Mouse (Mus musculus): ENCODE results near the gene Snx29. TPM values are rescaled to one million over a fixed set of nuclear protein-coding genes. Genes with fewer than 3 reads are reported as not detected.

Gene Snx29
- polyA plus RNA-seq, 1 experiment, result 15.0 TPM

DNA sequence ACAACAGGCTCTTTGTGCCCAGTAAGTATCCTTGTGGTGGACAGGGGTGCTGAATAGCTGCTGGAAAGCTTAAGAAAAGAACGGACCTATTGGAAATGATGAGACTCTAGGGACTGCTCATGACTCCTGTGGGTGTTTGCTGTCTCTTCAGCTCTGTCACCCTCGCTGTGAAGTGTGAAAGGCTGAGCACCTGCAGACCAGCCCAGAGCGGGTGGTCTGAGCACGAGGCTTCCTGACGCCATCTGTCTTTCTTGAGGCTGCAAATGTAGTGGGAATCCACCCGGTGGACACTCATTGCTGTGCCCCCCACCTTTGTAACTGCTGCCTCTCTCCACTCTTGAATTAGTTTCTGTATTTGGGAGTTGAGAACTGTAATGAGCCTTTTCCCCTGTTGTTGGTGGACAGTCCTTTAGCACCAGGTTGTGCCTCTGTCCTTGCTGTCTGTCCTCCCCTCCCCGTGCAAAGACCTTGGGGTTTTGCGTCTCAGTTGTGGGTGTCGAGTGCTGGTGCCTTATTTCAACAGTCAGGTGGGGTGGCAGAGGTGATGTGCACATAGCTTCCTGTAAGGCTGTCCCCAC lies 101.9 kb downstream of the Snx29 start:
- H3K27me3 ChIP-seq (ENCODE audit: control insufficient read depth, insufficient read depth, low read length), result no peaks in the 10 kb centered on the region
- no peaks in the 10 kb centered on the region for H3K36me3 ChIP-seq (ENCODE audit: control insufficient read depth, insufficient read depth, low read length)
- DNase-seq, result no peak
- no peak overlapping the region for H3K4me3 ChIP-seq (ENCODE audit: control insufficient read depth, insufficient read depth, low read length)
- WGBS, result 62% methylated on average over 9 of the region's 9 CpGs
- no peak for TF ChIP-seq CTCF (IDR thresholded peaks at IDR 0.05; ENCODE audit: borderline replicate concordance, control insufficient read depth, extremely low read depth, insufficient read depth, low read length, poor library complexity)
- no peak for TF ChIP-seq POLR2A (IDR thresholded peaks at IDR 0.05; ENCODE audit: control insufficient read depth, extremely low read depth, insufficient read depth, low read length, poor library complexity)
- H3K4me1 ChIP-seq (replicated peaks; ENCODE audit: control insufficient read depth, insufficient read depth, low read length), result peaks cover 14% of the 10 kb centered on the region; the same call in 1 of the 2 replicates
- H3K27ac ChIP-seq (ENCODE audit: control insufficient read depth, insufficient read depth, low read length), result no peak overlapping the region

DNA sequence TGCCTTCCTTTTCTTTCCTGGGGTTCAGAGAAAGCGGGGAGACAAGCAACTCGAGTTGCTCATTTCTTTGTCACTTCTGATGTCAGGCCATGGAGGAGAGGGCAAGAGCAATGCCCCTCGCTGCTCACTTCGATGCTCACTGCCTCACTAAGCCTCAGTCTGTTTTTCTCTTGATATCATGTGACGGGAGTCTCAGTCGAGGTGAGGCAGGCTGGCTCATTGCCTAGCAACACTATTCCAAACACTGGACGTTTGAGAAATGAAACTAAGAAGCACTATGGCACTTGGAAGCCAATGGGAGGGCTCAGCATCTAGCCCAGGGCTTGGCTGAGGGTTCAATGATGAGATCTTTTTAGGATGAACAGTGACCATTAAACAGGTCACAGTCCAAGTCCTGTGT lies 102.6 kb downstream of the Snx29 start:
- WGBS, result 65% methylated on average over 7 of the region's 7 CpGs
- H3K27ac ChIP-seq (ENCODE audit: control insufficient read depth, insufficient read depth, low read length), result no peak overlapping the region
- no peaks in the 10 kb centered on the region for H3K36me3 ChIP-seq (ENCODE audit: control insufficient read depth, insufficient read depth, low read length)
- H3K4me3 ChIP-seq (ENCODE audit: control insufficient read depth, insufficient read depth, low read length), result no peak overlapping the region
- H3K4me1 ChIP-seq (replicated peaks; ENCODE audit: control insufficient read depth, insufficient read depth, low read length), result peaks cover 13% of the 10 kb centered on the region; the same call in 1 of the 2 replicates
- H3K27me3 ChIP-seq (ENCODE audit: control insufficient read depth, insufficient read depth, low read length), result no peaks in the 10 kb centered on the region
- DNase-seq, result no peak
- TF ChIP-seq POLR2A (IDR thresholded peaks at IDR 0.05; ENCODE audit: control insufficient read depth, extremely low read depth, insufficient read depth, low read length, poor library complexity) (no peak), CTCF (IDR thresholded peaks at IDR 0.05; ENCODE audit: borderline replicate concordance, control insufficient read depth, extremely low read depth, insufficient read depth, low read length, poor library complexity) (no peak)

DNA sequence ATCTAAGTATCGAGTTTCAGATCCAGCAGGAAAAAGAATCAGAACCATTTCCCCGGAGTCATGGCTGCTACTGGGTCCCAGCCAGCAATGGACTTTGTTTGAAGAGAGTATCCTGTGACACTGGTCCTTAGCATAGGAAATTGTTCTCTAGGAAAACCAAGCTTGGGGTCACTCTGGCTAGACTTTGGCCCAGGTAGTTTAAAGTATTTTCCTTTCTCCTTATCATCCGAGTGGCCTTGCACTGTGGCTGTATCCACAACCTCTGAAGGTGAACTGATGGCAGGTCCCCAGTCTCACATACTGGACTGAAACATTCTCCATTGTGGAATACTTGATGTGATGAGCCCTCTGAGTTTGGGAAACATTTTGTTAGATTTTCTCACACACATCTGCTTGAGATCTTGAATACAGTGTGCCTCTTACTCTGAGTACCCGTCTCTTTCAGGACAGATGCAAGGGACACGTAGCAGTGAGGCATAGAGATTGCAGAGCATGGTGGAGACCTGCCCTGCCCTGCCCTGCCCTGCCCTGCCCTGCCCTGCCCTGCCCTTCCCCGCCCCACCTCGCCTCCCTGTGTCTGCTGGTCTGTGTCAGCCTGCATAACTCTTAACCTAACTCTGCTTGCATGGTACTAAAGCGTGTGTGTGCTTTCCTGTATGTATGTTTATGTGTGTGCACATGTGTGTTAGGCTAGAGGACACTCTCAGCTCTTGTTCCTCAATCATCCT lies 104.3 kb downstream of the Snx29 start:
- no peaks in the 10 kb centered on the region for H3K36me3 ChIP-seq (ENCODE audit: control insufficient read depth, insufficient read depth, low read length)
- no peak for DNase-seq
- TF ChIP-seq POLR2A (IDR thresholded peaks at IDR 0.05; ENCODE audit: control insufficient read depth, extremely low read depth, insufficient read depth, low read length, poor library complexity), result no peak
- no peak for TF ChIP-seq CTCF (IDR thresholded peaks at IDR 0.05; ENCODE audit: borderline replicate concordance, control insufficient read depth, extremely low read depth, insufficient read depth, low read length, poor library complexity)
- H3K4me1 ChIP-seq (replicated peaks; ENCODE audit: control insufficient read depth, insufficient read depth, low read length), result 0 out of 2 replicates have a peak, but pooled peaks cover 3% of the 10 kb centered on the region
- H3K27me3 ChIP-seq (ENCODE audit: control insufficient read depth, insufficient read depth, low read length), result no peaks in the 10 kb centered on the region
- no peak overlapping the region for H3K27ac ChIP-seq (ENCODE audit: control insufficient read depth, insufficient read depth, low read length)
- 92% methylated on average over 8 of the region's 8 CpGs for WGBS
- no peak overlapping the region for H3K4me3 ChIP-seq (ENCODE audit: control insufficient read depth, insufficient read depth, low read length)

DNA sequence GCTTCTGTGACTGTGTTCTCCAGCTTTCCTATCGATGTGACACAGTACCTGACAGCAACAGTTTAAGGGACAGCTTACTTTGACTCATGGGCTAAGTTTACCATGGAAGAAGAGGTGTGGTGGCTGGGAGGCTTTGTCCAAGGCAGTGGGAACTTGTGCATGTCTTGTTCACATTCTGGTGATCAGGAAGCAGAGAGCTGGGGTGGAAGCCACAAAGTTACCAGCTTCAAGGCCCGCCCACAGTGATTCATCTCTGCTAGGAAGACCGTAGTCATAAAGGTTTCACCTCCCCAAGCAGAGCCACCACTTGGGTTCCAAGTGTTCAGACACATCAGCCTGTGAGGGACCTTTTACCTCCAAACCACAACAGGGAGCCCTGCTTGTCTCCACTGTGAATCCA lies 107.1 kb downstream of the Snx29 start:
- TF ChIP-seq CTCF (IDR thresholded peaks at IDR 0.05; ENCODE audit: borderline replicate concordance, control insufficient read depth, extremely low read depth, insufficient read depth, low read length, poor library complexity) (no peak), POLR2A (IDR thresholded peaks at IDR 0.05; ENCODE audit: control insufficient read depth, extremely low read depth, insufficient read depth, low read length, poor library complexity) (no peak)
- no peak for DNase-seq
- 78% methylated on average over 3 of the region's 3 CpGs for WGBS
- no peak overlapping the region for H3K4me3 ChIP-seq (ENCODE audit: control insufficient read depth, insufficient read depth, low read length)
- no peaks in the 10 kb centered on the region for H3K36me3 ChIP-seq (ENCODE audit: control insufficient read depth, insufficient read depth, low read length)
- H3K27me3 ChIP-seq (ENCODE audit: control insufficient read depth, insufficient read depth, low read length), result no peaks in the 10 kb centered on the region
- H3K27ac ChIP-seq (ENCODE audit: control insufficient read depth, insufficient read depth, low read length), result no peak overlapping the region
- peaks cover 5% of the 10 kb centered on the region; the same call in 1 of the 2 replicates for H3K4me1 ChIP-seq (replicated peaks; ENCODE audit: control insufficient read depth, insufficient read depth, low read length)

DNA sequence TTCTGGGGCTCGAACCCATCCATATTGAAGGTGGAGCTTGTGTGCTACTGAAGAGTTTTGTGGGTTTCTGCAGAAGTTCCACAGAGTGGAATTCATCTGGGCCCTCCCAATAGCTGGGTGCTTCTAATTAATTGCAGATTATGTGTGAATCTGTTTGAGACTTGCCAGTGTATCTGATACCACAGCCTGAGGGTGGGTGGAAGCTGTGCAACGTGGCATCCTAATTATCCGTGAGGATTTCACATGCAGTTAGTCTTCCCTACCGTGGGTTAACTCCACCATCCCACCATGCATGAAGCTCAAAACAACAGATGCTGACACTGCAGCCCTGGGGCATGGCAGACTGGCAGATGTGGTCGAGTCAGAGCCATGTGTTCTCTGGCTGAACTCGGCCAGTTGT lies 107.8 kb downstream of the Snx29 start:
- WGBS, result 95% methylated on average over 6 of the region's 6 CpGs
- TF ChIP-seq CTCF (IDR thresholded peaks at IDR 0.05; ENCODE audit: borderline replicate concordance, control insufficient read depth, extremely low read depth, insufficient read depth, low read length, poor library complexity) (no peak), POLR2A (IDR thresholded peaks at IDR 0.05; ENCODE audit: control insufficient read depth, extremely low read depth, insufficient read depth, low read length, poor library complexity) (no peak)
- Histone ChIP-seq H3K4me3 (ENCODE audit: control insufficient read depth, insufficient read depth, low read length) (no peak overlapping the region), H3K36me3 (ENCODE audit: control insufficient read depth, insufficient read depth, low read length) (no peaks in the 10 kb centered on the region), H3K4me1 (replicated peaks; ENCODE audit: control insufficient read depth, insufficient read depth, low read length) (peaks cover 3% of the 10 kb centered on the region; the same call in 1 of the 2 replicates), H3K27me3 (ENCODE audit: control insufficient read depth, insufficient read depth, low read length) (no peaks in the 10 kb centered on the region), H3K27ac (ENCODE audit: control insufficient read depth, insufficient read depth, low read length) (no peak overlapping the region)
- no peak for DNase-seq

DNA sequence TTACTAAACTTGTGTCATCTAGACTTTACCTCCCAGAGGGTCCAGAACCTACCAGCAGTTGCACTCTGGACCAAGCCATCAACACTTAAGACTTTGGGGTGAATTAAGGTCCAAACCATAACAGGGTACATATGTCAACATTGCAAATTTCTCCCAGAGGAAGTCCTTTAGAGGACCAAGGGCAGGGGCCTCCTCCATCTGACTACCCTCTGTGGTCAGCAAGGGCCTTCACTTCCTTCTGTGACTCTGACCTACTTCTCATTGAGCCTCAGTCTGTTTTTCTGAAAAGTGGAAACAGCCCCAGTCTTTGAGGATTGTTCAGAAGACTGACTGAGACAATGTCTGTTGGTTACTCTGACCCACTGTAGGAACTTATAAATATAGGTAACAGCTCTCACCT lies 111.1 kb downstream of the Snx29 start:
- Histone ChIP-seq H3K4me1 (replicated peaks; ENCODE audit: control insufficient read depth, insufficient read depth, low read length) (peaks cover 3% of the 10 kb centered on the region; the same call in 1 of the 2 replicates), H3K4me3 (ENCODE audit: control insufficient read depth, insufficient read depth, low read length) (no peak overlapping the region), H3K27me3 (ENCODE audit: control insufficient read depth, insufficient read depth, low read length) (no peaks in the 10 kb centered on the region), H3K27ac (ENCODE audit: control insufficient read depth, insufficient read depth, low read length) (no peak overlapping the region), H3K36me3 (ENCODE audit: control insufficient read depth, insufficient read depth, low read length) (no peaks in the 10 kb centered on the region)
- TF ChIP-seq CTCF (IDR thresholded peaks at IDR 0.05; ENCODE audit: borderline replicate concordance, control insufficient read depth, extremely low read depth, insufficient read depth, low read length, poor library complexity) (no peak), POLR2A (IDR thresholded peaks at IDR 0.05; ENCODE audit: control insufficient read depth, extremely low read depth, insufficient read depth, low read length, poor library complexity) (no peak)
- DNase-seq, result no peak
